ENCODE assay signal across 22 mouse cellular contexts in genomic region chr16:81673866-81674265, GRCm38 (mm10).
DNase-seq lines count a peak whose midpoint lies in the region; ATAC-seq and TF ChIP-seq lines count a peak whose summit lies in the region.
"Had no signal": no experiment of that assay in that cellular context is flagged by ENCODE, and none has a peak within 500 bp of the region (broad histone marks: within the 10 kb centered on the region; RNA-seq: fewer than 3 reads in every experiment).

No protein-coding gene starts in this region.

- no peak overlapping the region for H3K4me3 ChIP-seq in kidney, adult 2 months (ENCODE audit: insufficient read depth, low read depth, low read length)
- no peak overlapping the region for H3K4me3 ChIP-seq in kidney, embryonic 15.5 days (replicated peaks)
- H3K4me3 ChIP-seq in liver, adult 2 months (ENCODE audit: insufficient read depth, low read depth, low read length) = no peak overlapping the region

- no peak overlapping the region for H3K4me2 ChIP-seq in kidney, embryonic 15.5 days

- ATAC-seq in kidney, embryonic 15.5 days (replicated peaks; ENCODE audit: low FRiP score) = no peak
- ATAC-seq: activated CD4-positive, CD25-positive, alpha-beta regulatory T cell, adult 4 months; CD4-positive, CD25-positive, alpha-beta regulatory T cell, adult 4 months; Patski had no signal

- no peak overlapping the region for H3K9ac ChIP-seq in kidney, embryonic 15.5 days
- no peak overlapping the region for H3K9ac ChIP-seq in liver, adult 2 months (ENCODE audit: low read depth, low read length)

- no peak for TF ChIP-seq CTCF in kidney, adult 2 months (conservative IDR thresholded peaks at IDR 0.05; ENCODE audit: insufficient read depth, insufficient read length, low read depth, low read length)
- no peak for TF ChIP-seq CTCF in liver, adult 2 months (IDR thresholded peaks at IDR 0.05; ENCODE audit: low read depth, low read length)

- no peaks in the 10 kb centered on the region for H3K79me2 ChIP-seq in liver, adult 2 months (ENCODE audit: control insufficient read depth, insufficient read depth, low read length)

- no peaks in the 10 kb centered on the region for H3K4me1 ChIP-seq in kidney, adult 2 months (ENCODE audit: control insufficient read depth, insufficient read depth, low read length)
- no peaks in the 10 kb centered on the region for H3K4me1 ChIP-seq in kidney, embryonic 15.5 days
- no peaks in the 10 kb centered on the region for H3K4me1 ChIP-seq in liver, adult 2 months (ENCODE audit: control insufficient read depth, insufficient read depth, low read length)

- H3K9me3 ChIP-seq in kidney, embryonic 15.5 days (replicated peaks) = no peaks in the 10 kb centered on the region
- H3K9me3 ChIP-seq: G1E had no signal

- no peaks in the 10 kb centered on the region for H3K36me3 ChIP-seq in kidney, adult 2 months (ENCODE audit: control insufficient read depth, insufficient read depth, low read length)
- H3K36me3 ChIP-seq in kidney, embryonic 15.5 days = no peaks in the 10 kb centered on the region
- no peaks in the 10 kb centered on the region for H3K36me3 ChIP-seq in liver, adult 2 months (ENCODE audit: control insufficient read depth, insufficient read depth, low read length)
- H3K36me3 ChIP-seq: G1E had no signal

- H3K27me3 ChIP-seq in kidney, adult 2 months (replicated peaks; ENCODE audit: control insufficient read depth, insufficient read depth, low read length) = no peaks in the 10 kb centered on the region
- no peaks in the 10 kb centered on the region for H3K27me3 ChIP-seq in kidney, embryonic 15.5 days
- no peaks in the 10 kb centered on the region for H3K27me3 ChIP-seq in liver, adult 2 months (ENCODE audit: control insufficient read depth, insufficient read depth, low read length)
- H3K27me3 ChIP-seq: CH12.LX, Patski had no signal

- 66% methylated on average over 1 of the region's 1 CpGs for WGBS in kidney, adult 2 months
- 64% methylated on average over 1 of the region's 1 CpGs for WGBS in kidney, embryonic 15.5 days
- WGBS in liver, adult 2 months = 76% methylated on average over 1 of the region's 1 CpGs

- DNase-seq in kidney, adult 2 months = peak; percentile 54
- no peak for DNase-seq in kidney, adult 11 months
- peak; percentile 62 for DNase-seq in kidney, adult 9 months
- DNase-seq in kidney, postnatal 36 days = peak; percentile 2 to 10
- no peak for DNase-seq in kidney, adult 18-20 months
- DNase-seq in liver, adult 2 months (ENCODE audit: extremely low read depth, low read depth, low spot score) = peak; percentile 21
- no peak for DNase-seq in liver
- DNase-seq: adrenal gland, adult 2 months; adrenal gland, adult 8-10 months; adrenal gland, postnatal 10 days; adrenal gland, postnatal 14 days; adrenal gland, postnatal 25 days; adrenal gland, postnatal 36 days; B cell, adult 2 months; cerebellum, adult 11 months; cerebellum, adult 11-12 months had no signal

- H3K27ac ChIP-seq in kidney, adult 2 months (ENCODE audit: insufficient read depth, low read depth, low read length) = no peak overlapping the region
- H3K27ac ChIP-seq in kidney, embryonic 15.5 days = no peak overlapping the region
- H3K27ac ChIP-seq in liver, adult 2 months (replicated peaks; ENCODE audit: insufficient read depth, low read depth, low read length) = no peak overlapping the region

- no peak for TF ChIP-seq POLR2A in kidney, adult 2 months (IDR thresholded peaks at IDR 0.05; ENCODE audit: low read depth, low read length)
- no peak for TF ChIP-seq POLR2A in liver, adult 2 months (IDR thresholded peaks at IDR 0.05; ENCODE audit: extremely low read depth, insufficient read depth, low read length)

Comparison
In these comparisons a context has a peak if more than half of its experiments do, and no peak if none do; other contexts are left out.
1. DNase-seq: peak in kidney, adult 2 months (single experiment), kidney, adult 9 months (single experiment), kidney, postnatal 36 days (2 of 2) and liver, adult 2 months (single experiment); none in kidney, adult 11 months (single experiment), kidney, adult 18-20 months (single experiment) and liver (single experiment).